Mouse (Mus musculus) E14TG2a.4 (cell line): ENCODE measurements at regions not wholly inside any gene's neighbourhood (a gene's known extent, or its start where the extent isn't known, plus 50 kb on each side); places are given as distances from the start of the nearest gene placed in this dataset.

ENCODE experiments used
- H3K27me3 ChIP-seq: 2 replicates; pipeline ENCODE4 v1.6.1; 2014; ENCODE audit warnings: low read length, control low read depth; ENCODE audit not compliant: insufficient read depth
- H3K36me3 ChIP-seq: 2 replicates; pipeline ENCODE4 v1.6.1; 2014; ENCODE audit warnings: low read length, control low read depth; ENCODE audit not compliant: insufficient read depth
- H3K4me1 ChIP-seq: replicated peaks from 2 replicates; pipeline ENCODE4 v1.6.1; 2014; ENCODE audit warnings: low read depth, low read length, control low read depth
- H3K4me3 ChIP-seq: replicated peaks from 2 replicates; pipeline ENCODE4 v1.5.1; 2014; ENCODE audit warnings: mild to moderate bottlenecking, low read length
- H3K9me3 ChIP-seq: 2 replicates; pipeline ENCODE4 v1.6.1; 2014; ENCODE audit warnings: low read length, control low read depth
- CTCF ChIP-seq: conservative IDR thresholded peaks from 2 replicates; pipeline ENCODE4 v1.5.1; 2014; ENCODE audit warnings: low read length
- NANOG ChIP-seq: IDR thresholded peaks from 2 replicates; pipeline ENCODE4 v1.6.1; 2014; ENCODE audit warnings: borderline replicate concordance, low read length, mixed read lengths
- POU5F1 ChIP-seq: IDR thresholded peaks from 2 replicates; pipeline ENCODE4 v1.6.1; 2014; ENCODE audit warnings: low read length, borderline replicate concordance

DNA sequence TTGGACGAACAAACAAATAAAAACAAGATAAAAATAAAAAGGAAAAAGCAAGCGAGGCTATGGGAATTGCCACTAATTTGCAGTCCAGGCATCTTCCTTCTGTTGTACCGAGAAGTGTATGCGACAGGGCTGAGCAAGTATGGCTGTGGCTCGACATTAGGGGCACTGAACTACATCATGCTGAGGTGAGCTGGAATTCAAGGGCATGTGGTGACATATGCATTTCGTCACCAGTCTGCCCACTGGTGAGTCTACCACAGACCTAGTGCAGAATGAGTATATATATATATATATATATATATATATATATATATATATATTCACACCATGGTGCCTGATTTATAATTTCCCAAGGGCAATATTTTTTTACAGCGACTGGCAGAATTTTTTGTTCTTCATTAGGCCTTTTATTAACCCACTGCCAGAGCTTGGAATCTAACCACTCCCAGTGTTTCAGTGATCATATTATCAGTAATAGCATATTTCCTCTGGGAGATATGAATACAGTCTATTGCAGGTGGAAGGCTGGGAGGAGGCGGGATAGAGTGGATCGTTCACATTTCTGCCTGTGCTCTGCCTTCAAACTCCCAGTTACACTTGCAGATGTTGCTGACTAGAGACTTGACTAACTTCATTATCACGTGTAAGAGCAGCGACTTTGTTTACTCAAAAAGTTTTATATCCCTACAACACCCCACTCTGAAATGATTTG is 133.6 kb upstream of the Satb1 start:
- TF ChIP-seq POU5F1 (no peak), CTCF (no peak), NANOG (no peak)
- H3K36me3 ChIP-seq, result no peaks in the 10 kb centered on the region
- H3K9me3 ChIP-seq, result peaks cover 51% of the 10 kb centered on the region
- no peaks in the 10 kb centered on the region for H3K27me3 ChIP-seq
- H3K4me3 ChIP-seq, result no peak overlapping the region
- no peaks in the 10 kb centered on the region for H3K4me1 ChIP-seq

DNA sequence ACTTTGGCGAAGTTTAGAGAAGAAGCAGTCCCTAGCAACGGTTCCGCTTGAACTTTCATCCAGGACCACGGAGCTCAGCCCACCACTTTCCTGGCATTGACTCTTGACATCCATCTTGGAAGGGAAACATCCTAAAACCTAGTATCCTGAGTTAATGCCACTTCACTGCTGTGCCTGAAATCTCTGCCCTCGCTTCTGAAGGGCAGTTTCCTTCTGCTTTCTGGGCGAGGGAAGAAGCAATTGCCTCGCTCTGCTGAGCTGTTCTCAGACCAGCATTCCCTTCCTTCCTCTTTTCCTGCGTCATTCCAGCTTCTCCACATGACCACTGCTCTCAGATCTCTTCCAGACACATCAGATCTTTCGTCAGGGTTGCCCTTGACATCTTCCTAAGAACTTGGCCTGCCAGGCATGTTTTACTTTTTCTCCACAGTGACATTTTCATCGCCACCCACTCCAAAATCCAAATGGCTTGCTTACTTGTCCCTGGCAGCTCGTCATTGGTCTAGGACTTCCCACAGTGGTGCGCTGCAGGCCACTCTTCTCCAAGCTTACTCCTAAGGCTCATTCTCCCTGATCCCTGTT is 129.5 kb upstream of the Satb1 start:
- TF ChIP-seq POU5F1 (no peak), NANOG (no peak), CTCF (no peak)
- H3K27me3 ChIP-seq, result no peaks in the 10 kb centered on the region
- H3K4me1 ChIP-seq, result no peaks in the 10 kb centered on the region
- no peak overlapping the region; the same call in 1 of the 2 replicates for H3K4me3 ChIP-seq
- no peaks in the 10 kb centered on the region for H3K36me3 ChIP-seq
- peaks cover 72% of the 10 kb centered on the region for H3K9me3 ChIP-seq

- TF ChIP-seq CTCF (no peak), NANOG (no peak), POU5F1 (no peak)
- Histone ChIP-seq H3K4me3 (no peak overlapping the region), H3K27me3 (no peaks in the 10 kb centered on the region), H3K4me1 (no peaks in the 10 kb centered on the region), H3K9me3 (peaks cover 78% of the 10 kb centered on the region), H3K36me3 (no peaks in the 10 kb centered on the region)
These were observed 128.2 kb upstream of the Satb1 start for GRCm38 (mm10) chr17:51961337-51961736.

DNA sequence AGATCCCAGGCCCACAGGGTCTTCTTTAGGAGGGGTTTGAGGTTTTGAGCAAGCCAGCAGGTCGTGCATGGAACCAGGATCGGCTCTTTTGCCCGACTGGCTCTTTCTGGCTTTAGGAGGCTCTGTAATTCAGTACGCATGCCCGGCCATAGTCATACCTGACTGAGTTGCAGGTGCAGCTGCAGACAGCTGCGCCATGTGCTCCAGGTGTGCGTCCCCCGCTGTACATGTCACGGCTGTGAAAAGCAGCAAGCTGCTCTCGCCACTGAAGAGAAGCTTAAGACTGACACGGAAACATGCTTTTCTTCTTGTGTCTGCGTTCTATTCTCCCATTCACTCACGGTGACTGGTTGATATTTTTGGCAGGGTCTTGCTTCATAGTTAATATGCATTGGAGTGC is 123.2 kb upstream of the Satb1 start:
- Histone ChIP-seq H3K4me3 (no peak overlapping the region), H3K9me3 (peaks cover 77% of the 10 kb centered on the region), H3K4me1 (no peaks in the 10 kb centered on the region), H3K36me3 (no peaks in the 10 kb centered on the region), H3K27me3 (no peaks in the 10 kb centered on the region)
- TF ChIP-seq POU5F1 (no peak), NANOG (no peak), CTCF (no peak)

DNA sequence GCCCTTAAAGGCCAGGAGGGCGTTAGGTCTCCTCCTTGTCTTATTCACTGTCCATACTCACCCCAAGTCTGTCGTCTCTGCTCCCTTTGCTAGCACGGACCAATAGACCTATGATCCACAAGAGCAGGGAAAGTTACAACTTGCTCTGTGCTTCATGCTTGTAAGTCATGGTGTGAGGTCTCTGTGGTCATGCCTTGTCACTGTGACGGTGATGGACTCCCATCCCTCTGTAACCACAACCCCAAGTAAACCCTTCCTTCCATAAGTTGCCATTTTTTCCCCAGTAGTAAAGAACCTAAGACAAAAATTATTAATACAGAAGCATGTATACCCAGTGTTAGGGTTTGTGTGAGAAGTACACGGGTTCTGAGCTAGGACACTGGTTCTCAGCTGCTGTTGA is 104.6 kb upstream of the Satb1 start:
- TF ChIP-seq CTCF (no peak), NANOG (no peak), POU5F1 (no peak)
- Histone ChIP-seq H3K4me3 (no peak overlapping the region), H3K9me3 (no peaks in the 10 kb centered on the region), H3K4me1 (no peaks in the 10 kb centered on the region), H3K27me3 (no peaks in the 10 kb centered on the region), H3K36me3 (no peaks in the 10 kb centered on the region)

DNA sequence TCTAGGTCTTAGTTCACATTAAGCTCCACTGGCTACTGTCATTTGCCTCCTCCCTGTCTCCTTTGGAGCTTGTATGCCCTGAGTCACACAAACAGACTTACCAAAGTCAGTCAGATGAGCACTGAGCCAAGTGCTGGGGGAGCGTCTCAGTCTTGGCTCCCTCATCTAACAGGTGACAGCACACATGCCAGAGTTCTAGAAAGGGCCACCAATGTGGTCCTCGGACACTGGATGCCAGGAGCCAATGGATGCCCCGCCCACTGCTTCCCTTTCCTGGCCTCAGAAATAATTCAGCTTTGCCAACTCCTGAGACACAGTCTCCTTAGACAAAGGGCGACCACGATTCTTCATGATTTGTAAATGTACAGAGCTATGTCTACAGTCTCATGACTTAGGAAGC is 103.0 kb upstream of the Satb1 start:
- no peaks in the 10 kb centered on the region for H3K36me3 ChIP-seq
- H3K4me1 ChIP-seq, result no peaks in the 10 kb centered on the region
- no peaks in the 10 kb centered on the region for H3K9me3 ChIP-seq
- TF ChIP-seq CTCF (no peak), POU5F1 (no peak), NANOG (no peak)
- no peaks in the 10 kb centered on the region for H3K27me3 ChIP-seq
- H3K4me3 ChIP-seq, result no peak overlapping the region

DNA sequence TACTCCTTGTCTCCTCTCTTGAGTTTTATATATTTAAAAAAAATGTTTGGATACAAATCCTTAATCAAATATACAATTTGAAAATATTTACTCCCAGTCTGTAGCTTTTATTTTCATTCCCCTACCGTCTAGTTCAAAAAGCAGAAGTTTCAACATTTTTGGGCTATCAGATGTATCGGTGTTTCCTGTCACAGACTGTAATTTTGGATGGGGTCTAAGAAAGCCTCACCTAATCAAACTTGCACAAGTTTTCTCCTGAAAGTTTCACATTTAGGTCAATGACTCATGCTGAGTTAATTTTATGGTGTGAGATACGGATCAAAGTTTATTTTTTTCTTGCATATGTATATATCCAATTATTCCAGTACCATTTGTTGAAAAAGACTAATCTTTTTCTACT is 93.3 kb upstream of the Satb1 start:
- TF ChIP-seq CTCF (no peak), POU5F1 (no peak), NANOG (no peak)
- H3K36me3 ChIP-seq, result no peaks in the 10 kb centered on the region
- H3K4me1 ChIP-seq, result no peaks in the 10 kb centered on the region
- H3K27me3 ChIP-seq, result no peaks in the 10 kb centered on the region
- H3K9me3 ChIP-seq, result 0 out of 2 replicates have a peak, but pooled peaks cover 4% of the 10 kb centered on the region
- no peak overlapping the region for H3K4me3 ChIP-seq

DNA sequence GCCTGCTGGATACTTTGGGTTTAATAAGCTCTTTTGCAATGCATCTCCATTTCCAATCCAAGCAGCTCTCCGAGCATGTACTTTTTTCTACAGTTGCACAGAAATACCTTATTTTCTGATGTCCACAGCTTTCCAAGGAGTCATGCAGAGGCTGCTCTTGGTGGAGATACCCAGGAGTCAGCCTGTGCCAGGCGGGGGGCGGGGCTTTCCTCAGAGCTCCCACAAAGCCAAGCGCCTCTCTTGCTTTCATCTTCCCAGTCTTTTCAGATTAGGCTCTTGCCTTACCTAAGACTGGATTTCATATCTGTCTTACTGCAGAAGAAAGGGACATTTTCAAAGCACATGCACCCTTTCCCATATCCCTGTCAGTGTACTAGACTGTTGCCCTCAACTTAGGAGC is 73.9 kb upstream of the Satb1 start:
- TF ChIP-seq POU5F1 (no peak), NANOG (no peak), CTCF (no peak)
- H3K36me3 ChIP-seq, result no peaks in the 10 kb centered on the region
- H3K9me3 ChIP-seq, result no peaks in the 10 kb centered on the region
- no peaks in the 10 kb centered on the region for H3K27me3 ChIP-seq
- H3K4me3 ChIP-seq, result no peak overlapping the region
- H3K4me1 ChIP-seq, result no peaks in the 10 kb centered on the region

DNA sequence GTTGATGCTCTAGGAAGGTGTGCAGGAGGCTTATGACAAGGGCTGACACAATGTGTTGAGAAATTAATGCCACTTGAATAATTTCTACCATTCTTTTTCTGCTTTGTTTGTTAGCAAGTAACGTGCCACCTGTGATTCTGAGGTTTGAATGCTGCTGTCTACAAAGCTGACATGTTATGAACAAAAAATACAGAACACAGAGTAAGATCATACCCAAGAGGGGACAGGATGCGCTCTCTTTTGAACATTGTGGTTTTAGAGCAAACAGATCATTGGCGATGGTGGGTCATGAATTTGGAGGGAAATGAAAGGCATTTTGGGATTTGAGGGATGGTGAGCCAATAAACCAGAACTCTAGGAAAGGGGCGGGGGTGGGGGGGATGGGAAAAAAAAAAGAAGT is 73.3 kb upstream of the Satb1 start:
- no peaks in the 10 kb centered on the region for H3K27me3 ChIP-seq
- TF ChIP-seq POU5F1 (no peak), CTCF (no peak), NANOG (no peak)
- no peaks in the 10 kb centered on the region for H3K4me1 ChIP-seq
- no peaks in the 10 kb centered on the region for H3K36me3 ChIP-seq
- no peaks in the 10 kb centered on the region for H3K9me3 ChIP-seq
- no peak overlapping the region for H3K4me3 ChIP-seq

DNA sequence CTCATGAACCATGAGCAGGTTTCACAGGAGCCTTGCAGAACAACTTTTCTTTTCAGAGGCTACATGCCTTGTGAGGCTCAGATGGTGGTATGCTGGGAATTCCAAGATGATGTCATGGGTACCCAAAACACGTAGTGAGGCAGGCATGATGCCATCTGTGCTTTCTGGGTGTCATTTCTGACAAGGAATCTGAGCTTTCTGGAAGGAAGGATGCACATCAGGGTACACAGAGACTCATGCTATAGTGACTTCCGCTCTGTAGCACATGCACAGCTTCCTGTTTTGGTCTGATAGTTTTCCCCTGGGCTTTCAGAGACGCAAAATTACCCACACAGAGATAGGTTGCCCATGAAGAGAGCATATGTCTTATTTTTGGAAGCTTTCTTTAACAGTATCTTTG is 70.8 kb upstream of the Satb1 start:
- no peaks in the 10 kb centered on the region for H3K4me1 ChIP-seq

More for the DNA sequence above, 70.8 kb upstream of the Satb1 start:
- H3K9me3 ChIP-seq, result no peaks in the 10 kb centered on the region
- no peaks in the 10 kb centered on the region for H3K27me3 ChIP-seq
- TF ChIP-seq POU5F1, result no peak
- TF ChIP-seq CTCF, result no peak
- TF ChIP-seq NANOG, result no peak
- H3K36me3 ChIP-seq, result no peaks in the 10 kb centered on the region
- no peak overlapping the region for H3K4me3 ChIP-seq
